Mouse (Mus musculus) testis, postnatal 10 days (tissue): ENCODE data around the gene Adgrd1.

Experiments used
- DNase-seq: peaks from one replicate; pipeline ENCODE4 v3.0.0; 2021; ENCODE audit warnings: low spot score

Adgrd1 gene

GRCm38 (mm10) chr5:129208279-129208678 lies 111.7 kb downstream of the Adgrd1 start:
- DNase-seq, result no peak

DNA sequence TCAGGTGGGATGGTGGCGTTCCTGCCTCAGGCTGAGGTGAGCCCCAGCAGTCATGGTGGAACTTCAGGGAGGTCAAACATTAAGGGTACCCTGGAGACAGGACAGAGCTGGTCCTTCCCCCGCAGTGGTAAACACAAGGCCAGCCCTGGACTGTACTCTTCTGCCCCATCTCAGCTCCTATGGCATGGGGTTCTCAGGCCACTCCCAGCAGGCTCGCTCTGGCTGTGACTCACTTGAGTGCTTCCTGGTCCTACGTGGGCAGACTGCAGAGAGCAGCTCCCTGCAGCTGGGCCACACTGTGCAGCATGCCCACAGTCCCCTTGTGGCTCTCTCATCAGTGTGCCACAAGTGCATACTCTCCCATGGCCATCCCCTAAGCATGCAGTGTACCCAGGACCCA lies 112.3 kb downstream of the Adgrd1 start:
- no peak for DNase-seq

- no peak for DNase-seq
These were observed 115.0 kb downstream of the Adgrd1 start for GRCm38 (mm10) chr5:129211385-129212031.

- DNase-seq, result no peak
These were observed 117.5 kb downstream of the Adgrd1 start for GRCm38 (mm10) chr5:129214023-129214422.

GRCm38 (mm10) chr5:129216001-129216400 lies 119.5 kb downstream of the Adgrd1 start:
- DNase-seq, result no peak

GRCm38 (mm10) chr5:129217481-129218221 lies 121.1 kb downstream of the Adgrd1 start:
- DNase-seq, result peak; percentile 59

DNA sequence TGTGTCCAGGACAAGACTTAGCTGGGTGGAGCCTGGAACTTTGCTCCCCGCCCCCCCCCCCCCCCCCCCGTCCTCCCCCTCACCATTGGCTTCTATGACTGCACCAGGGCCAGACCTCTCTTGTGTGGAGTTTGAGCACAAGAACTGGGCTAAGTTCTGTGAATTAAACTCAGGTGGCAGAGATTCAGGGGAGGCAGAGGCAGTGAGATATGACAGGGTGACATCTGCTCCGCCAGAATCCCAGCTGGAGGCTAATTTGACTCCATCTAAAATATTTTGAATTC lies 121.6 kb downstream of the Adgrd1 start:
- no peak for DNase-seq

- DNase-seq, result no peak
These were observed 122.0 kb downstream of the Adgrd1 start for GRCm38 (mm10) chr5:129218537-129218981.

DNA sequence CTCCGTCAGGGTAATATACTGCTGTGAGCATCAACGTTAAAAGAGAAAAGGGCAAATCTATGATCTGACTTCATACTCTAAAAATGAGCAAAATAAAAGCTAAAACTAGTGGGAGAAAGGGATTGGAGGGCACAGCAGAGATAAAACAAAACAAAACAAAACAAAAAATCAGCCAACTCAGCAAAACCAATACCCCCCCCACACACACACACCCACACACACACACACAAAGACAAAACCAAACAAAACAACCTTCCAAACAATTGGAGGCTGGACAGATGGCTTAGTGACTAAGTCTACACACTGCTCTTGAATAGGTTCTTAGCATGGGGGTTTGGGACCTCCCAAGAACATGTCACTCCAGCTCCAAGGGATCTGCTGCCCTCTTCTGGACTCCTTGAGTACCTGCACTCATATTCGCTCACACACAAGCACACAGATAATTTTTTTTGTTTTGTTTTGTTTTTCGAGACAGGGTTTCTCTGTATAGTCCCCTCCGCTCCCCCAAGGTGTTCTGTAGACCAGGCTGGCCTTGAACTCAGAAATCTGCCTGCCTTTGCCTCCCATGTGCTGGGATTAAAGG lies 122.7 kb downstream of the Adgrd1 start:
- no peak for DNase-seq

GRCm38 (mm10) chr5:129225810-129226450 lies 129.4 kb downstream of the Adgrd1 start:
- no peak for DNase-seq

- DNase-seq, result no peak
These were observed 131.6 kb downstream of the Adgrd1 start for GRCm38 (mm10) chr5:129228171-129228570.

DNA sequence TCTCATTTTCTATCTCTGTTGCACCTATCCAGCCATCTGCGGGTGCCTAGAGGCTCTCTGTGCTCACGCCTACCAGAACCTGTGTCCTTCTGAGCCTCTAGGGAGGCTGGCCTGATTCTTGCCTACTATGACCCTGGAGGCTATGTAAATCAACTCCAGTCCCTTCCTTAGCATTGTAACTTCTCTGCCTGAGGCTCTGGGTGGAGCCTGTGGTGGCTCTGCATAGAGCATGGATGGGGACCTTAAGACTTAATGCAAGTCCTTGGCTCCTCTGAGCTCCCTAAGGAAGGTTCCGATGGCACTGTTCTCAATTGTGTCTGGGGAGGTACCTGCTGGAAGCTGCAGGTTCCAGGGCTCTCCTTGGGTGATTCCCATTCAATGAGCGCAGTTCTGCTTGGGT lies 136.8 kb downstream of the Adgrd1 start:
- DNase-seq, result no peak

GRCm38 (mm10) chr5:129233881-129234432 lies 137.4 kb downstream of the Adgrd1 start:
- no peak for DNase-seq

DNA sequence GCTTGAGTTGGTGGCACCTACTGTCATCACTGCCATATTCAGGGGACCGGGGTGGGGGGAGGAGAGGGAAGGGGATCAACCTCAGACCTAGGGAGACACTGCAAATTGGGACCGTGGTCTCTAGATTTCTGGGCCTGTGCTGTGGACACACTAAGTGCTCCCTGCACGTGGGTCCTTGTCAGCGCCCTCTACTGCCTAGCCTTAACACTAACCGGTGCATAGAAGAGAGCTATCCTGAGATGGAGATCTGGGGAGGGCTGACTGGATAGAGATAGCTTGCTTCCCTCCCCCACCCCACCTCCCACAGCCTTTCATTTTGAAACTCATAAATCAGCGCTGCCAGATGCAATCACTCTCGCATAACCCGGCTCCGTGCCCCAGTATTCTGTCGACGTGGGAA lies 139.8 kb downstream of the Adgrd1 start:
- DNase-seq, result no peak

GRCm38 (mm10) chr5:129241865-129242264 lies 145.3 kb downstream of the Adgrd1 start:
- no peak for DNase-seq

DNA sequence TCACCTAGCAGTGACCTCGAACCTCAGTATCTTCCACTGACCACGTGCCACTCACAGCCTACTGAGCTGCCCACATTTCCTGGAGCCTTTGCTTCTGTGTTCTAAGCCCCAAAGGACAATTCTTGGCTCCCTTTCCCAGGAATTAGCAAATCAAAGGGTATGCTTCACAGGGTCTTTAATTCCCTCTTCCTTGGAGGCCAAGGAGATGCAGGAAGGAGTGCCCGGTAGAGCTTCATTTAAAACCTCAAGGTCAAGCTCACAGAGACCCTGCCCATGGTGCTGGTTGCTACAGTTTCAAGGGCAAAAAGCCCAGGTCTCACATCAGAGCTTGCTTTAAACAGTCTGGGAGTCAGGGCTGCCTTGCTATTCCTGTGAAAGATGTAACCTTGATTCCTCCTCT lies 145.7 kb downstream of the Adgrd1 start:
- DNase-seq, result no peak

- no peak for DNase-seq
These were observed 146.6 kb downstream of the Adgrd1 start for GRCm38 (mm10) chr5:129243120-129243519.

- no peak for DNase-seq
These were observed 147.8 kb downstream of the Adgrd1 start for GRCm38 (mm10) chr5:129244392-129244791.

GRCm38 (mm10) chr5:129249080-129249479 lies 152.5 kb downstream of the Adgrd1 start:
- DNase-seq, result no peak
